Mouse (Mus musculus) neural tube, embryonic 14.5 days (tissue): ENCODE data around the gene Stbd1. TPM values are rescaled to one million over a fixed set of nuclear protein-coding genes. Genes with fewer than 3 reads are reported as not detected.

Experiments
- ATAC-seq: fragments of 200-750 bp; cut with Nextera tagmentation; 2 replicates; pipeline ENCODE4 v1.8.0; 2017; ENCODE audit warnings: low read depth, mild to moderate bottlenecking, moderate TSS enrichment, moderate library complexity
- H3K27ac ChIP-seq: fragments of 300-500 bp; sonication (generic); 2 replicates; pipeline ENCODE4 v1.5.1; 2014; ENCODE audit warnings: low read depth, mild to moderate bottlenecking, control low read depth, low read length, moderate library complexity, mixed read lengths
- H3K27me3 ChIP-seq: fragments of 300-500 bp; sonication (generic); 2 replicates; pipeline ENCODE4 v1.6.1; 2014; ENCODE audit warnings: low read length; ENCODE audit not compliant: control insufficient read depth, insufficient read depth
- H3K36me3 ChIP-seq: fragments of 300-500 bp; sonication (generic); 2 replicates; pipeline ENCODE4 v1.6.1; 2014; ENCODE audit warnings: low read length, mixed read lengths; ENCODE audit not compliant: control insufficient read depth, insufficient read depth
- H3K4me1 ChIP-seq: fragments of 300-500 bp; sonication (generic); 2 replicates; pipeline ENCODE4 v1.6.1; 2014; ENCODE audit warnings: low read length; ENCODE audit not compliant: control insufficient read depth, insufficient read depth
- H3K4me2 ChIP-seq: fragments of 300-500 bp; sonication (generic); 2 replicates; pipeline ENCODE4 v1.6.1; 2014; ENCODE audit warnings: mild to moderate bottlenecking, low read depth, low read length, control low read depth
- H3K4me3 ChIP-seq: fragments of 300-500 bp; sonication (generic); 2 replicates; pipeline ENCODE4 v1.5.1; 2014; ENCODE audit warnings: low read depth, low read length, control low read depth, mixed read lengths
- H3K9ac ChIP-seq: fragments of 300-500 bp; sonication (generic); replicated peaks from 2 replicates; pipeline ENCODE4 v1.6.1; 2014; ENCODE audit warnings: low read depth, mild to moderate bottlenecking, control low read depth, low read length, mixed read lengths
- H3K9me3 ChIP-seq: fragments of 300-500 bp; sonication (generic); 2 replicates; pipeline ENCODE4 v1.6.1; 2016; ENCODE audit warnings: low read length; ENCODE audit not compliant: control insufficient read depth
- WGBS: fragments of 180-500 bp; shearing (Covaris S2); extraction: QIAGEN DNeasy Blood & Tissue Kit; methylation state at CpG from one replicate; pipeline ENCODE4 v1.1.7; 2014; 5-methylcytosine and 5-hydroxymethylcytosine counted together
- polyA plus RNA-seq: library from polyadenylated mRNA; unstranded; fragments of >200 nt; fragmentation: Nextera tagmentation; extraction: Ambion mirVana; gene quantifications from 2 replicates; pipeline ENCODE4 v1.2.1, GENCODE M21; 2014

Stbd1 gene
- polyA plus RNA-seq, 1 experiment from 2014 or later, result 10.9 TPM

- no peak overlapping the region for H3K4me3 ChIP-seq
- H3K9ac ChIP-seq, result no peak overlapping the region
- WGBS, result 84% methylated on average over 7 of the region's 7 CpGs
- no peak overlapping the region for H3K4me2 ChIP-seq
- H3K36me3 ChIP-seq, result no peaks in the 10 kb centered on the region
- no peak overlapping the region for H3K27ac ChIP-seq
- H3K9me3 ChIP-seq, result no peaks in the 10 kb centered on the region
- no peak for ATAC-seq
- no peaks in the 10 kb centered on the region for H3K27me3 ChIP-seq
- no peaks in the 10 kb centered on the region for H3K4me1 ChIP-seq
Measured at GRCm38 (mm10) chr5:92627896-92628295, 25.1 kb downstream of the Stbd1 start.

- H3K27ac ChIP-seq, result no peak overlapping the region
- H3K4me3 ChIP-seq, result no peak overlapping the region
- H3K4me2 ChIP-seq, result no peak overlapping the region
- H3K36me3 ChIP-seq, result no peaks in the 10 kb centered on the region
- no peaks in the 10 kb centered on the region for H3K4me1 ChIP-seq
- 68% methylated on average over 4 of the region's 4 CpGs for WGBS
- H3K27me3 ChIP-seq, result no peaks in the 10 kb centered on the region
- H3K9ac ChIP-seq, result no peak overlapping the region
- no peak for ATAC-seq
- H3K9me3 ChIP-seq, result no peaks in the 10 kb centered on the region
Measured at GRCm38 (mm10) chr5:92633526-92633925, 30.7 kb downstream of the Stbd1 start.

GRCm38 (mm10) chr5:92634916-92635315 is 32.1 kb downstream of the Stbd1 start:
- no peak overlapping the region for H3K9ac ChIP-seq
- H3K27me3 ChIP-seq, result no peaks in the 10 kb centered on the region
- 75% methylated on average over 3 of the region's 3 CpGs for WGBS
- no peak overlapping the region for H3K4me2 ChIP-seq
- H3K27ac ChIP-seq, result no peak overlapping the region
- H3K4me1 ChIP-seq, result no peaks in the 10 kb centered on the region
- no peak overlapping the region for H3K4me3 ChIP-seq
- no peak for ATAC-seq
- H3K36me3 ChIP-seq, result no peaks in the 10 kb centered on the region
- H3K9me3 ChIP-seq, result no peaks in the 10 kb centered on the region

GRCm38 (mm10) chr5:92635891-92636290 is 33.0 kb downstream of the Stbd1 start:
- Histone ChIP-seq H3K27me3 (no peaks in the 10 kb centered on the region), H3K4me3 (no peak overlapping the region), H3K9me3 (no peaks in the 10 kb centered on the region), H3K4me2 (no peak overlapping the region), H3K9ac (no peak overlapping the region), H3K27ac (no peak overlapping the region), H3K36me3 (no peaks in the 10 kb centered on the region), H3K4me1 (no peaks in the 10 kb centered on the region)
- WGBS, result 89% methylated on average over 5 of the region's 5 CpGs
- no peak for ATAC-seq

- H3K4me2 ChIP-seq, result no peak overlapping the region
- 82% methylated on average over 3 of the region's 3 CpGs for whole genome bisulfite sequencing
Measured at GRCm38 (mm10) chr5:92640861-92641260, 38.0 kb downstream of the Stbd1 start.

More at GRCm38 (mm10) chr5:92640861-92641260, 38.0 kb downstream of the Stbd1 start:
- Histone ChIP-seq H3K9me3 (no peaks in the 10 kb centered on the region), H3K4me1 (no peaks in the 10 kb centered on the region), H3K36me3 (no peaks in the 10 kb centered on the region), H3K27me3 (no peaks in the 10 kb centered on the region), H3K27ac (no peak overlapping the region), H3K4me3 (no peak overlapping the region), H3K9ac (no peak overlapping the region)
- ATAC-seq, result no peak

Other genes starting within 250 kb of the Stbd1 start
- gene Nup54, start 167.8 kb upstream of the Stbd1 start, polyA plus RNA-seq, result 52.7 and 53.7 TPM in 2 replicates
- 16.2 and 17.6 TPM in 2 replicates for gene Scarb2, start 96.2 kb upstream of the Stbd1 start, polyA plus RNA-seq
- gene Fam47e, start 48.0 kb upstream of the Stbd1 start, polyA plus RNA-seq, result 1.4 and 2.1 TPM in 2 replicates
- 0.70 and 0.80 TPM in 2 replicates for gene Ccdc158, start 72.2 kb downstream of the Stbd1 start, polyA plus RNA-seq
- 2.9 and 3.3 TPM in 2 replicates for gene Shroom3, start 80.4 kb downstream of the Stbd1 start, polyA plus RNA-seq